Mouse (Mus musculus): Measurements from ENCODE around the gene Csnk1e. TPM values are rescaled to one million over a fixed set of nuclear protein-coding genes. Genes with fewer than 3 reads are reported as not detected.

The Csnk1e gene
- total and polyA plus RNA-seq, 2 experiments from 2014 or later: 178 to 323 TPM

DNA sequence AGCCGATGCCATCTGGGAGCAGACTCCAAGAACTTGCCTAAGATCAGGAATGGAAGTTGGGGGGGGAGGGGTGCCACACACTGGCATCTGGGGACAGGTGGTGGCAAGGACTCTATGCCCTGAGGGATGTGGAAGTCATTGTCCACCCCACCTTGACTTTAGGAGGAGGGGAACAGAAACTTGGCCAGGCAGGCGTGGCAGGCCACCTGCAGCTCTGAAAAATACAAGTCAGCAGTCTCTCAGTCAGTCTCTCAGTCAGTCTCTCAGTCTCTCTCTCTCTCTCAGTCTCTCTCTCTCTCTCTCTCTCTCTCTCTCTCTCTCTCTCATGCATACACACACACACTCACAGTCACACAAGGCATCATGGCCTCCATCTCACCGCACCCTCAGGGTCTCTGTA, 37.1 kb downstream of the Csnk1e start:
- 86% methylated on average over 3 of the region's 3 CpGs for WGBS
- Histone ChIP-seq H3K4me1 (ENCODE audit: insufficient read depth, low read length) (no peaks in the 10 kb centered on the region), H3K9me3 (ENCODE audit: low read length) (no peaks in the 10 kb centered on the region), H3K4me3 (ENCODE audit: low read length) (no peak overlapping the region), H3K9ac (replicated peaks; ENCODE audit: low read length) (no peak overlapping the region), H3K36me3 (ENCODE audit: insufficient read depth, low read length) (peaks cover 45% of the 10 kb centered on the region), H3K4me2 (ENCODE audit: low read depth, low read length) (no peak overlapping the region), H3K27me3 (ENCODE audit: insufficient read depth, low read length) (no peaks in the 10 kb centered on the region), H3K27ac (no peak overlapping the region)
- no peak for DNase-seq (ENCODE audit: low spot score)
- no peak for TF ChIP-seq CTCF (IDR thresholded peaks at IDR 0.05; ENCODE audit: low read depth)
- ATAC-seq: no peak

DNA sequence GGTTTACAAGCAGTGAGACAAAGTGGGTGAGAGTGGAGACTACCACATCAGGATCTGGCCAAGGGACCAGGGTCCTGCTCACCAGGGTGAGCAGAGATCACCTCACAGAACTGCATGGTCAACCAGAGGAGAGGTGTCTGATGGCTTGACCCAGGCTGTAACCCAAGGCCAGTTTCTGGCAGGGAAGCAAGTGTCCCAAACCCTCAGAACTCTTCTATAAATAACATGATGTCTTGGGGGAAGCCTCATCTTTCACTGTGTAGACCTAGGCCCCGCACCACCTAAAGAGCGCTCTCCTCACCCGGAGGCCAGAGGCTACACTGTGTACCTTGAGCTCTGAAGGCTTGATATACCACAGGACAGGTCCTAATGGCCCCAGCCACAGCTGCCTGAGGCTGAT, 38.0 kb downstream of the Csnk1e start:
- Histone ChIP-seq H3K4me1 (ENCODE audit: insufficient read depth, low read length) (no peaks in the 10 kb centered on the region), H3K27ac (no peak overlapping the region), H3K9me3 (ENCODE audit: low read length) (no peaks in the 10 kb centered on the region), H3K36me3 (ENCODE audit: insufficient read depth, low read length) (peaks cover 37% of the 10 kb centered on the region), H3K27me3 (ENCODE audit: insufficient read depth, low read length) (no peaks in the 10 kb centered on the region), H3K9ac (replicated peaks; ENCODE audit: low read length) (no peak overlapping the region), H3K4me2 (ENCODE audit: low read depth, low read length) (no peak overlapping the region), H3K4me3 (ENCODE audit: low read length) (no peak overlapping the region)
- no peak for ATAC-seq
- TF ChIP-seq CTCF (IDR thresholded peaks at IDR 0.05; ENCODE audit: low read depth): no peak
- 91% methylated on average over 3 of the region's 3 CpGs for WGBS
- DNase-seq (ENCODE audit: low spot score): no peak

DNA sequence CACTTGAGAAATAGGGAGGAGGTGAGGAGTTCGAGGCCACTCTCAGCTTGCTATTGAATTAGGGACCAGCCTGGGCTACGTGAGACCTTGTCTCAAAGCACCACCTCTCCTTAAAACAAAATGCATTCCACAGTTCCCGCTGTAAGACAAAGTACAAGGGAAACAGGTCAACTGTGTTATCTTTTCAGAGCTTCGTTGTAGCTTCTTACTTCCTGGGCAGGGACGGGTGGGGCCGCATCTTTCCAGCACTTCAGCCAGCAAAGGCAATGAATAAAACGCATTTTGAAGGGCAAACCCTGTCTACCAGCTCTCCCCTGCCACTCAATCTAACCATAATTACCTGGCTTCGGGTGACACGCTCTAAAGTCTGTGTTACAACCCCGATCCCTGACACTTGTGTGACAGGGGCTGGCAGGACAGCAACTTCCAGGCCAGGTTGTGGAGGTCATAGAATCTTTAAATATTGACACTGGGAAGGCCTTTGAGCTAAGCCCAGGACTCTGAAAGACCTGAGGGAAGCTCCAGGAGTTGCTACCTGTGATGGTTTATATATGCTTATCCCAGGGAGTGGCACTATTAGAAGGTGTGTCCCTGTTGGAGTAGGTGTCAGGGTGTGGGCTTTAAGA, 38.8 kb downstream of the Csnk1e start:
- H3K36me3 ChIP-seq (ENCODE audit: insufficient read depth, low read length): peaks cover 29% of the 10 kb centered on the region
- ATAC-seq (no peak), DNase-seq (ENCODE audit: low spot score) (no peak)
- no peak overlapping the region for H3K27ac ChIP-seq
- H3K4me1 ChIP-seq (ENCODE audit: insufficient read depth, low read length): no peaks in the 10 kb centered on the region
- no peaks in the 10 kb centered on the region for H3K27me3 ChIP-seq (ENCODE audit: insufficient read depth, low read length)
- no peak overlapping the region for H3K4me2 ChIP-seq (ENCODE audit: low read depth, low read length)
- no peaks in the 10 kb centered on the region for H3K9me3 ChIP-seq (ENCODE audit: low read length)
- TF ChIP-seq CTCF (IDR thresholded peaks at IDR 0.05; ENCODE audit: low read depth): no peak
- 93% methylated on average over 10 of the region's 10 CpGs for WGBS
- no peak overlapping the region for H3K4me3 ChIP-seq (ENCODE audit: low read length)
- no peak overlapping the region for H3K9ac ChIP-seq (replicated peaks; ENCODE audit: low read length)

DNA sequence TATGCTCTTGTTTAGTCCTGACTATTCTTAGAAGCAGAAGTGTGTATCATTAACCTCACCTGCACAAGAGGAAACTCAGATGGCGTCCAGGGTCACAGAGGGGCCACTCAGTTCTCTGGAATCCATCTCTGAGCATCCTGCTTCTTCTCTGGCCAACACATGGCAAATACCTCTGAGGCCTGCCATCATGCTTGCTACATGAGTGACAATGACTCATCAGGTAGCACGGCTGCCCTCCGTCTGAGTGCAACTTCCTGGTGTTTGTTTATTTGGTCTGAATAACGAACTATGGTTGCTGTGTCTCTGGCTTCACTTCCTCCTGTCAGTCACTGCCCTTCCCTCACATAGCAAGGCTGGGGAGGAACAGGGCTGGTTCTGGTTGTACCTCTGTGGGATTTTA, 40.9 kb downstream of the Csnk1e start:
- WGBS: 61% methylated on average over 4 of the region's 4 CpGs
- no peak overlapping the region for H3K27ac ChIP-seq
- H3K9ac ChIP-seq (replicated peaks; ENCODE audit: low read length): no peak overlapping the region
- H3K27me3 ChIP-seq (ENCODE audit: insufficient read depth, low read length): no peaks in the 10 kb centered on the region
- H3K4me3 ChIP-seq (ENCODE audit: low read length): no peak overlapping the region
- no peaks in the 10 kb centered on the region for H3K9me3 ChIP-seq (ENCODE audit: low read length)
- DNase-seq (ENCODE audit: low spot score): no peak
- no peak overlapping the region for H3K4me2 ChIP-seq (ENCODE audit: low read depth, low read length)
- no peaks in the 10 kb centered on the region for H3K4me1 ChIP-seq (ENCODE audit: insufficient read depth, low read length)
- H3K36me3 ChIP-seq (ENCODE audit: insufficient read depth, low read length): peaks cover 11% of the 10 kb centered on the region
- no peak for TF ChIP-seq CTCF (IDR thresholded peaks at IDR 0.05; ENCODE audit: low read depth)
- ATAC-seq: no peak

DNA sequence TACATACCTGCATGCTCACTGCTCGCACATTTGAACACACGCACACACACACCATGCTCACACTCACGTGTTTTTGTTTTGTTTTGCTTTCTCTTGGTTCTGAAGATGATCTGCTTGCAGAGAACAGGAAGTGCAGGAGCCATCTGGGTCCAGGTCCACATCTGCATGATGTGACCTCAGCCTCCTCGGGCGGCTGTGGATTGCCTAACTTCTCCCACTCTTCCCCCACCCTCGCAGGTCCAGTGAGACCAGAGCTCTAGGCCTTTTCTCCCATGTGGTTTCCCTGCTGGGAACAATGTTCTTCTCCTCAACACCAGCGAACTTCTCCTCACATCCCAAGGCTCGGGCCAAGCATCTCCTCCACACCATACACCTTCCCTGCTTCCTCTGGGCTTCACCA, 41.6 kb downstream of the Csnk1e start:
- WGBS: 83% methylated on average over 8 of the region's 8 CpGs
- Histone ChIP-seq H3K36me3 (ENCODE audit: insufficient read depth, low read length) (peaks cover 4% of the 10 kb centered on the region), H3K4me2 (ENCODE audit: low read depth, low read length) (no peak overlapping the region), H3K27ac (no peak overlapping the region), H3K4me3 (ENCODE audit: low read length) (no peak overlapping the region), H3K9ac (replicated peaks; ENCODE audit: low read length) (no peak overlapping the region), H3K9me3 (ENCODE audit: low read length) (no peaks in the 10 kb centered on the region), H3K27me3 (ENCODE audit: insufficient read depth, low read length) (no peaks in the 10 kb centered on the region), H3K4me1 (ENCODE audit: insufficient read depth, low read length) (no peaks in the 10 kb centered on the region)
- ATAC-seq (no peak), DNase-seq (ENCODE audit: low spot score) (no peak)
- no peak for TF ChIP-seq CTCF (IDR thresholded peaks at IDR 0.05; ENCODE audit: low read depth)

DNA sequence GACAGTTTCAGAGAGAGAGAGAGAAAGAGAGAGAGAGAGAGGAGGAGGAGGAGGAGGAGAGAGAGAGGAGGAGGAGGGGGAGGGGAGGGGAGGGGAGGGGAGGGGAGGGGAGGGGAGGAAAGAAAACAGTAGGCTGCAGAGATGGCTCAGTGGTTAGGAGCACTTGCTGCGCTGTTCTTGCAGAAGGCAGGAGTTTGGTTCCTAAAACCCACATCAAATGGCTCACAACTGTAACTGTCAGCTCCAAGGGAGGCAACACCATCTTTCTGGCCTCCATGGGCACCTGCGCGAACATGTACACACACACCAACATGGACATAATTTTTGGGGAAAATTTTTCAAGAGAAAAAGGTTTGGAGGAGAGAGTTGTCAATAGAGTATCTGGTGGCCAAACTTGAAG, 42.2 kb downstream of the Csnk1e start:
- no peak for TF ChIP-seq CTCF (IDR thresholded peaks at IDR 0.05; ENCODE audit: low read depth)
- no peak for ATAC-seq
- Histone ChIP-seq H3K27me3 (ENCODE audit: insufficient read depth, low read length) (no peaks in the 10 kb centered on the region), H3K9me3 (ENCODE audit: low read length) (no peaks in the 10 kb centered on the region), H3K4me1 (ENCODE audit: insufficient read depth, low read length) (no peaks in the 10 kb centered on the region), H3K9ac (replicated peaks; ENCODE audit: low read length) (no peak overlapping the region), H3K27ac (no peak overlapping the region), H3K36me3 (ENCODE audit: insufficient read depth, low read length) (no peaks in the 10 kb centered on the region; the same call in 1 of the 2 replicates), H3K4me2 (ENCODE audit: low read depth, low read length) (no peak overlapping the region), H3K4me3 (ENCODE audit: low read length) (no peak overlapping the region)
- DNase-seq (ENCODE audit: low spot score): no peak
- WGBS: 95% methylated on average over 3 of the region's 3 CpGs

DNA sequence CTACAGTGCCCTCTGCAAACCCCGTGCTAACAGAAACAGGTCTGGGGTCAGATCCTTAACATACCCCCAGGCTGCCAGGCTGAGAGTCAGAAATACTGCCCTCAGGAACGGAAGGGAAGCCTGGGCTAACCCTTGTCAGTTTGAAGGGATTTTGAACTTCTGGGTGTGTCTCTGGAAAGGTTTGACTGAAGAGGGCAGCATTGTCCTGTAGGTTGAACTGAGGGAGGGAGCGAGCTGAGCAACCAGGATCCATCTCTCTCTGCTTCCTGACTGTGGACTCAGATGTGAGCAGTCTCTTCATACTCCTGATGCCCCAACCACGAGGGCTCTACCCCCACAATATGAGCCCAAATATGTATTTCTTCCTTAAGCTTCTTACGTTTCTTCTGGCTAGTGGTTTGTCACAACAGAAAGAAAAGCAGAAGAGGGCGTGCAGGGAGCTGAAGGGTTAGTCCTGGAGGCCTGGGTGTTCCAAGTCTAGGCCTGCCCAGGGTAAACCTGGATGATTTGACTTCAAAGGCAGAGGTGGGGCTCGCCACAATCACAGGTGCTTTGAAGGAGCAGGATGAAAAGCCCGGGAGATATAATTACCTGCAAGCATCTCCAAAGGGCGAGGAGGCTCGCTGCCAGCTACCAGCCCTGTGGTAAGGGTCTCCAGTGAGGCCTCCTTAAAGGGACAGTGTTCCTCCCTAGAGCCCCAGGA, 43.9 kb downstream of the Csnk1e start:
- Histone ChIP-seq H3K36me3 (ENCODE audit: insufficient read depth, low read length) (no peaks in the 10 kb centered on the region), H3K9me3 (ENCODE audit: low read length) (no peaks in the 10 kb centered on the region), H3K4me2 (ENCODE audit: low read depth, low read length) (no peak overlapping the region), H3K4me1 (ENCODE audit: insufficient read depth, low read length) (no peaks in the 10 kb centered on the region), H3K4me3 (ENCODE audit: low read length) (no peak overlapping the region), H3K27me3 (ENCODE audit: insufficient read depth, low read length) (no peaks in the 10 kb centered on the region), H3K9ac (replicated peaks; ENCODE audit: low read length) (no peak overlapping the region), H3K27ac (no peak overlapping the region)
- TF ChIP-seq CTCF (IDR thresholded peaks at IDR 0.05; ENCODE audit: low read depth): no peak; the same call in 1 of the 2 replicates
- no peak for DNase-seq (ENCODE audit: low spot score)
- ATAC-seq: no peak
- WGBS: 61% methylated on average over 10 of the region's 10 CpGs
